Mouse (Mus musculus) cerebral cortex, adult 2 months (tissue): ENCODE data around the gene Catsperg1.

Source experiments
- WGBS: fragments of 180-500 bp; shearing (Covaris S2); methylation state at CpG from one replicate; pipeline ENCODE4 v1.1.7; 2018; 5-methylcytosine and 5-hydroxymethylcytosine counted together

Gene Catsperg1

DNA sequence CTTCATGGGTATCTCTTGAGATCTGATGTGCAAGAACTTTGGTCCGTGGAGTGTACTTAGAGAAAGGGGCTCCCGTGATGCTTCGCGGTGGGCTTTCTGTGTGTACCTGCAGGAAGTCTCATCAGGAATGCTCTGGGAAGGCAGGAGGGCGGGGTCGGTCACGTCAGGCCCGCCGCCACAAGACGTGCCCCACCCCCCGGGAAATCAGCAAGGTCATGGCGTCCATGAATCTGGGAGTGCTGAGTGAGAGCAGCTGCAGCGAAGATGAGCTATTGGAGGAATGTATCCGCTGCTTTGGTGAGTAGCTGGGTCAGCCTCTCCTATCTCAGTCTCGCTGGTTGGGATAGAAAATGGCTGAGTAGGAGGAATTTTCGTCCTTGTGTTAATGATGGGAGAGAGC lies 76.4 kb downstream of the Catsperg1 start:
- 63% methylated on average over 16 of the region's 16 CpGs for WGBS

- WGBS, result 3% methylated on average over 17 of the region's 20 CpGs
Observed at GRCm38 (mm10) chr7:29134693-29135386, 79.0 kb downstream of the Catsperg1 start, which contains the start of gene Rasgrp4. Gene Rasgrp4 (plus strand): TSS chr7:29134851.

DNA sequence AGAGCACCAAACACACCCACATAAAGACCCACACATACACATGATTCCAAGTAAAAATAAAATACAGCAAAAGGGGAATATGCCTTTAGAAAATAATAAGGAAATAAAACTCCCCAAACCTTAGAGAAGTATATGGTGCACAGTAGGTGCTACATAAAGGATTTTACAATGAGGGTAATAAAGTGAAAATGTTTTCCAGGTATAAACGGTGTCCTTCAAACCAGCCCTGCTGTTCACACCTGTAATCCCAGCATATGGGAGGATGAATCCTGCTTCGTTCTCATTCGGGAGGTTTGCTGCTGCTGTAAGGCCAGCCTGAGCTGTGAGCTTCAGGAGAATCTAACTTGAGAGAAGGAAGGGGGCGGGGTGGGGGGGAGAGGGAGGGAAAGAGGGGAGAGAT lies 79.6 kb downstream of the Catsperg1 start:
- WGBS, result 6% methylated on average over 4 of the region's 4 CpGs
